Mouse (Mus musculus) heart, embryonic 12.5 days (tissue): ENCODE results near the gene Ankrd63. TPM values are rescaled to one million over a fixed set of nuclear protein-coding genes. Genes with fewer than 3 reads are reported as not detected.
"Not testable (repeated sequence)": the region's sequence is repeated elsewhere in the genome, so short reads cannot be mapped to it uniquely, and the experiment has no call there.

Source experiments
- ATAC-seq: fragments of 200-750 bp; cut with Nextera tagmentation; 2 replicates; pipeline ENCODE4 v1.8.0; 2017; ENCODE audit warnings: moderate TSS enrichment, moderate library complexity; ENCODE audit not compliant: insufficient number of reproducible peaks, low FRiP score
- H3K27ac ChIP-seq: fragments of 300-500 bp; sonication (generic); 2 replicates; pipeline ENCODE4 v1.5.1; 2016; ENCODE audit warnings: mild to moderate bottlenecking, moderate library complexity; ENCODE audit not compliant: poor library complexity, severe bottlenecking
- H3K27me3 ChIP-seq: fragments of 300-500 bp; sonication (generic); replicated peaks from 2 replicates; pipeline ENCODE4 v1.6.1; 2016; ENCODE audit warnings: mild to moderate bottlenecking, moderate library complexity
- H3K36me3 ChIP-seq: fragments of 300-500 bp; sonication (generic); 2 replicates; pipeline ENCODE4 v1.6.1; 2016; ENCODE audit warnings: mild to moderate bottlenecking, moderate library complexity
- H3K4me1 ChIP-seq: fragments of 300-500 bp; sonication (generic); replicated peaks from 2 replicates; pipeline ENCODE4 v1.6.1; 2016; ENCODE audit warnings: mild to moderate bottlenecking
- H3K4me2 ChIP-seq: fragments of 300-500 bp; sonication (generic); 2 replicates; pipeline ENCODE4 v1.6.1; 2016; ENCODE audit warnings: mild to moderate bottlenecking, moderate library complexity
- H3K4me3 ChIP-seq: fragments of 300-500 bp; sonication (generic); 2 replicates; pipeline ENCODE4 v1.5.1; 2016; ENCODE audit warnings: mild to moderate bottlenecking
- H3K9ac ChIP-seq: fragments of 300-500 bp; sonication (generic); 2 replicates; pipeline ENCODE4 v1.6.1; 2016; ENCODE audit warnings: mild to moderate bottlenecking, moderate library complexity
- H3K9me3 ChIP-seq: fragments of 300-500 bp; sonication (generic); replicated peaks from 2 replicates; pipeline ENCODE4 v1.6.1; 2016; ENCODE audit warnings: mild to moderate bottlenecking, moderate library complexity
- WGBS: fragments of 180-500 bp; shearing (Covaris S2); methylation state at CpG from one replicate; pipeline ENCODE4 v1.1.7; 2016; 5-methylcytosine and 5-hydroxymethylcytosine counted together
- polyA plus RNA-seq: library from polyadenylated mRNA; unstranded; fragments of >200 nt; fragmentation: Nextera tagmentation; extraction: Ambion mirVana; gene quantifications from 2 replicates; pipeline ENCODE4 v1.2.1, GENCODE M21; 2016

Ankrd63 gene
- polyA plus RNA-seq, 1 experiment from 2014 or later = 1.2 TPM

GRCm38 (mm10) chr2:118659493-118659892 is 44.3 kb downstream of the Ankrd63 start:
- no peaks in the 10 kb centered on the region for H3K9me3 ChIP-seq
- WGBS = 70% methylated on average over 12 of the region's 12 CpGs
- peaks cover 54% of the 10 kb centered on the region for H3K4me1 ChIP-seq
- peaks cover 9% of the 10 kb centered on the region; the same call in 1 of the 2 replicates for H3K27me3 ChIP-seq
- H3K36me3 ChIP-seq = no peaks in the 10 kb centered on the region
- peak overlapping the region; percentile 72 for H3K27ac ChIP-seq
- H3K4me3 ChIP-seq = peak overlapping the region; percentile 49
- 0 out of 2 replicates have a peak overlapping the region, but pooled peaks have one; percentile 32 for H3K9ac ChIP-seq
- peak overlapping the region; percentile 74 for H3K4me2 ChIP-seq
- ATAC-seq = no peak

DNA sequence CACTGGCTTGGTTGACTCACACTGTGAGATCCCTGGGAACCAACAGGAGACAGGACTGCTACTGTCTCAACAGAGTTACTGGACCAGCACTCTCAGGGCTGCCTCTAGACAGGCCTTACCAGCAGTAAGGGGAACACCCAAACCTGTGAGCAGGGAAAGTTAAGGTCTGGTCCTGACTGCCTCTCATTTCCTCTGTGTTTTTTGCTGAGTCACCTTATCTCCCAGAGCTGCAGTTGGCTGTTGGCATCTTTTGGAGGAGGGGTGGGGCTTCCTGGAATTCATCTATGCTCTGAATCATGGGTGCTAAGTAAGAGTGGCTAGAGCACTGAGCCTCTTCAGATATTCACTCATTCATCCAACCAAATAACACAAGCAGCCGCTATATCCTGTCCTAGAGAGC is 44.7 kb downstream of the Ankrd63 start:
- ATAC-seq = peak; percentile 65
- Histone ChIP-seq H3K4me3 (no peak overlapping the region), H3K36me3 (no peaks in the 10 kb centered on the region), H3K4me1 (peaks cover 53% of the 10 kb centered on the region), H3K9ac (no peak overlapping the region), H3K27ac (peak overlapping the region; percentile 72), H3K9me3 (no peaks in the 10 kb centered on the region), H3K27me3 (peaks cover 6% of the 10 kb centered on the region; the same call in 1 of the 2 replicates), H3K4me2 (peak overlapping the region; percentile 74)
- 36% methylated on average over 1 of the region's 1 CpGs for WGBS

DNA sequence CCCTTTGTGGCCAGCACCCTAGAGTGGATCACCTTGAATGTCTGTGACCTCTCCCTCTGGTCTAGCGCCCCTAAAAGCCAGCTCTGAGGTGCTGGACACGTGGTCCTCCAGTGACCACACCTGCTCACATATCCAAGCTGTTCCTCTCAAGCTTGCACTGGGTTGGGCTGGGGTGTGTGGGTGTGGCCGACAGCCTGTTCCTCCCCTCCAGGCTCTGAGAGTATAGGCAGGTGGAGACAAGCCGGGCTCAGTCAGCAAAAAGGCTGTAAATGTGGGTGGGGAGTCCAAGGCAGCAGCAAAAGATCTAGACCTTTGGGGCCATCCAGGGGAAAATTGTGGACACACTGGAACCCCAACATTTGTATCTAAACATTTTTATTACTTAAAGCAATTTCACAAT is 45.3 kb downstream of the Ankrd63 start:
- Histone ChIP-seq H3K27me3 (peaks cover 6% of the 10 kb centered on the region; the same call in 1 of the 2 replicates), H3K4me1 (peaks cover 47% of the 10 kb centered on the region), H3K9me3 (no peaks in the 10 kb centered on the region), H3K36me3 (no peaks in the 10 kb centered on the region), H3K27ac (peak overlapping the region; percentile 69; the same call in 1 of the 2 replicates), H3K4me3 (no peak overlapping the region), H3K4me2 (no peak overlapping the region), H3K9ac (no peak overlapping the region)
- peak; percentile 81 for ATAC-seq
- WGBS = 28% methylated on average over 4 of the region's 4 CpGs

GRCm38 (mm10) chr2:118656688-118657281 is 47.0 kb downstream of the Ankrd63 start:
- H3K9ac ChIP-seq = peak overlapping the region; percentile 25; the same call in 1 of the 2 replicates
- H3K27me3 ChIP-seq = no peaks in the 10 kb centered on the region
- no peaks in the 10 kb centered on the region for H3K9me3 ChIP-seq
- no peaks in the 10 kb centered on the region for H3K36me3 ChIP-seq
- H3K4me3 ChIP-seq = no peak overlapping the region
- peaks cover 37% of the 10 kb centered on the region for H3K4me1 ChIP-seq
- no peak overlapping the region for H3K4me2 ChIP-seq
- no peak for ATAC-seq
- 33% methylated on average over 3 of the region's 3 CpGs for WGBS
- peak overlapping the region; percentile 28 for H3K27ac ChIP-seq

GRCm38 (mm10) chr2:118650697-118651096 is 53.1 kb downstream of the Ankrd63 start:
- H3K27ac ChIP-seq, H3K4me2 ChIP-seq, H3K36me3 ChIP-seq, H3K4me1 ChIP-seq, H3K27me3 ChIP-seq, H3K9ac ChIP-seq, ATAC-seq, H3K9me3 ChIP-seq, H3K4me3 ChIP-seq: not testable (repeated sequence)
- WGBS = 57% methylated on average over 1 of the region's 2 CpGs

Other genes with a start within 250 kb of the Ankrd63 start
- 191 and 198 TPM in 2 replicates for gene Srp14, start 224.3 kb downstream of the Ankrd63 start, polyA plus RNA-seq
- gene Bmf, start 154.3 kb downstream of the Ankrd63 start, polyA plus RNA-seq = 2.0 and 2.7 TPM in 2 replicates
- gene Bub1b, start 105.8 kb downstream of the Ankrd63 start, polyA plus RNA-seq = 84.2 and 86.9 TPM in 2 replicates
- 4.6 and 5.8 TPM in 2 replicates for gene Pak6, start 40.7 kb downstream of the Ankrd63 start, polyA plus RNA-seq
- gene Plcb2, start 24.5 kb upstream of the Ankrd63 start, polyA plus RNA-seq = 1.4 and 1.5 TPM in 2 replicates
- gene Inafm2, start 41.8 kb upstream of the Ankrd63 start, polyA plus RNA-seq = 33.8 and 37.3 TPM in 2 replicates
- gene Ccdc9b, start 58.7 kb upstream of the Ankrd63 start, polyA plus RNA-seq = 2.7 and 3.6 TPM in 2 replicates
- gene Phgr1, start 68.8 kb upstream of the Ankrd63 start, polyA plus RNA-seq = not detected in 2 replicates
- 0.10 and 0.23 TPM in 2 replicates for gene Disp2, start 75.8 kb upstream of the Ankrd63 start, polyA plus RNA-seq
- gene Knstrn, start 110.0 kb upstream of the Ankrd63 start, polyA plus RNA-seq = 109 and 115 TPM in 2 replicates
- gene Ivd, start 158.0 kb upstream of the Ankrd63 start, polyA plus RNA-seq = 68.2 and 68.7 TPM in 2 replicates
- gene Bahd1, start 196.4 kb upstream of the Ankrd63 start, polyA plus RNA-seq = 4.5 and 4.8 TPM in 2 replicates
- 23.9 and 25.4 TPM in 2 replicates for gene Chst14, start 222.5 kb upstream of the Ankrd63 start, polyA plus RNA-seq